Mouse (Mus musculus): Measurements from ENCODE around the gene Rybp.

The Rybp gene

DNA sequence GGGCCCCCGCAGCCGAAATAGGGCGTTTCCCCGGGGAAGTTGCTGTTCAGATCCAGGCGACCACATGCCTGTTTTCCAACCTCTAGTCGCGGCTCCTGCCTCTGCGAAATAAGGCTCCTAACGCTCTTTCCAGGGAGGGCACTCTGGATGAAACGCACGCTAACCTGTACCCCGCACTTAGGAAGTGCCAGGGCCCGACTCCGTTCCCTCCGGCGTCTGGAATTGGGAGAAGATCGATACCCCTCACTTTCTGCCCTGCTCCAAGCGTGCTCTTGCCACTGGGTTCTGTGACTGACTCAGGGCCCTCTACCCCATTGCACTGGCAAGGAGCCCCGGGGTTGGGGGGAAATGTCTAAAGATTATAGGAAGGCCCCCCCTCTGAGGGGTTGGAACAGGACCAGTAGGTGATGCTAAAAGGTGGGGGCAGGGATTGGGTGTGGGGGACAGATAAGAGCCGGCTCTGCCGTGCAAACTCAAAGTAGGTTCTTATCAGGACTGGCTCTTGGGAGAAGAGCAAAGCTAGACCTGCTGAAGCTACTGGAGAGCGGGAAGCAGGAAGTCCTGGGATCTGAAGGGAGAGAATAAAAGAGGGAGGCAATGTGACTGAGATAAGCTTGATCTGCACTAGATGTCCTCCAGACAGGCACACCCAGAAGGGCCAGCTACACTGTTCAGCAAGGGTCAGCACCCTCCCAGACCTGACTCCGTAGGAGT, 888 bp upstream of the Rybp start:
- peak; percentile 14 to 42 for DNase-seq (ENCODE audit: low spot score in 2 of 2)

GRCm38 (mm10) chr6:100286573-100287333, 532 bp downstream of the Rybp start:
- peak; percentile 62 to 74 for DNase-seq (ENCODE audit: low spot score in 2 of 2)

DNA sequence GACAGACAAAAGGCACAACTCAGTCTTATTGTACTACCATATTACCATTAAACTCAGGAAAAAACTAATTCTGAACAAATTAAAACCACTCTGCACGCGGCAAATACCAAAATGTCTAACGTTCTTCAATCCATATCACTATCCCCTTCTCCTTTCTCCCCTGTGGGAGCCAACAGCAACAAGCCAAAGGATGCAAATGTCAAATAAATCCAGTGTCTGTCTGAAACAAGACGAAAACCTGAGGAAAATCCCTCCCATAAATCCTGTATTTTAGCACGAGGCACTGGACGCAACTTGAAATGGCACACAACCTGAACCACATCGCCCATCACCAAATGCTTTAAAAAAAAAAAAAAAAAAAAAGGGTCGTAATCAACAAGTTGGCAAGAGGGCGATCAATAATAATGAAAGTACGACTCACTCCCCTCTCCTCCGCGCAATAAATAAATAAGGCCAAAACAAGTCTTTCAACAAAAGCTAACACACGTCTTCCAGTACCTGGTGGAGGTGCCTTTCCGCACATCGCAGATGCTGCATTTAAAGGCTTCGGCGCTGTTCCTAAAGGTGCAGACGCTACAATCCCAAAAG, 1.2 kb downstream of the Rybp start:
- DNase-seq (ENCODE audit: low spot score in 2 of 2): no peak

DNA sequence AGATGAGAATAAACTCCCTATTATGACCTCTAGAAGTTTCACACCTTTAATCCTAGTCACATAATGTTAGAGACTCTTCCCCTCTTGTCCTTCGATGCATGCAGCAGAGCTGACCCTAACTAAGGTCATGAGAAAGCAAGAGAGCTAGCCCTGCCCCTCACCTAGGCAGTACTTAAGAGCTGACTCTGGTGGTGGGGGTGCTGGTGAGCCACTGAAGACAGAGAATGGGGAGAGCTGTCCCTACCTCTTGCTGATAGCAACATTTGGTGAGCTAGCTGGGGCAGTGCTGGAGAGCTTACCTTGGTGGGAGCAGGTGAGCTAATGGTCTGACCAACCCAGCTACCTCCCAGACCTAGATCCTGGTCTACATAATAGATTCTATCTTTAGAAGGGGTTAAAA, 8.4 kb downstream of the Rybp start:
- DNase-seq (ENCODE audit: low spot score in 2 of 2): no peak

- no peak for DNase-seq (ENCODE audit: low spot score in 2 of 2)
Measured at GRCm38 (mm10) chr6:100276344-100276743, 10.9 kb downstream of the Rybp start.

DNA sequence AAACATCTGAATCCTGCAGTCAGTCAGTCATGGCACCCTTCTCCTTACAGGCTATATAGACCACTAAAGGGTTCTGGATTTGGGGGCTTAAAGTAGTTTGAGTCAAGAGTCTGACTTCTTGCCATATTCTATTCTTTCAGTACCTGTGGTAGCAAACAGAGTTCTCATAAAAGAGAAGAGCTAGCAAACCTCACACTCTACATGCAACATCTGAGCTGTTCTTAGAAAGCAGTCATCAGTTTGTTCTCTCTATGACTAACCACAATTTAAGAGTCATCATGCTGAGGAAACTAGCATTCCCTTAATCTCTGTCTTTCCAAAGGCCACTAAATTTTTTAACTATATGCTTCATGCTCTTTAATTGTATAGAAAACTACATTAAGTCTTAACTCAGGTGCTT, 11.6 kb downstream of the Rybp start:
- no peak for DNase-seq (ENCODE audit: low spot score in 2 of 2)

- no peak for DNase-seq (ENCODE audit: low spot score in 2 of 2)
Measured at GRCm38 (mm10) chr6:100273556-100273955, 13.7 kb downstream of the Rybp start.

- DNase-seq (ENCODE audit: low spot score in 2 of 2): no peak
Measured at GRCm38 (mm10) chr6:100271992-100272391, 15.3 kb downstream of the Rybp start.

DNA sequence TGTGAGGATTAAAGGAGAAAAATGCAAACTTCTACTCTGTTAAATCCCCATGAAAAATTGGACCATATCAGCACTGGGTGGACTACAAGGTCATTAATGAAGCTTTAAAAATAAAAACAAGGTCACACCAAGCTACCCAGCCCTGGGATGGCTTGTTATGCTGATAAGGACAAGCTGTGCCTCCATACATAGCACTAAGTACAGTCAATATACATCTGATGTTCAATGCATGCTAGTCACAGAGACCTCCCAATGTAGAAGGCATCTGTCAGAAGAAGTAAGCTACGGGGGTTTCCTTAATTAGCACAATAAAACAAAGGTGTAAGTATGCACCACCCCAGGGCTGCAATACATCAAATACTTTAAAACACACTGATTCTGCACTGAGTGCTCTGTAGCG, 16.5 kb downstream of the Rybp start:
- no peak for DNase-seq (ENCODE audit: low spot score in 2 of 2)

- no peak for DNase-seq (ENCODE audit: low spot score in 2 of 2)
Measured at GRCm38 (mm10) chr6:100259607-100260006, 27.7 kb downstream of the Rybp start.

- DNase-seq (ENCODE audit: low spot score in 2 of 2): no peak
Measured at GRCm38 (mm10) chr6:100258278-100258677, 29.0 kb downstream of the Rybp start.

DNA sequence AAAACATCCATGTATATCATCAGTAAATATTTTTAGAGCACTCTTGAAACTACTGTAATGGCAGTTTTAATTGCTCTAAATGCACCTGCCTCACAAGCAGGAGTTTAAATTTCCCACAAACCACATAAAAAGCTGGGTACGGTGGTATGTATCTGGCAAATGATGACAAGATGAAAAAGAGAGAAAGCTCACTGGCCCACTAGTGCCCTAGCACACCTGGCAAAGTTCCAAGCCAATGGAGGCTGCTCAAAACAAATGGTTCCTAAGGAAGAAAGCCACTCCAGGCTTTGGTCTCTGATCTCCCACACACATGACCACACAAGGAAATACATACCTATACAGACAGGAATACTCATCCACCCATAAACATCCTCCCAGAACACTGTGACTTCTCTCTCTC, 31.9 kb downstream of the Rybp start:
- no peak for DNase-seq (ENCODE audit: low spot score in 2 of 2)

DNA sequence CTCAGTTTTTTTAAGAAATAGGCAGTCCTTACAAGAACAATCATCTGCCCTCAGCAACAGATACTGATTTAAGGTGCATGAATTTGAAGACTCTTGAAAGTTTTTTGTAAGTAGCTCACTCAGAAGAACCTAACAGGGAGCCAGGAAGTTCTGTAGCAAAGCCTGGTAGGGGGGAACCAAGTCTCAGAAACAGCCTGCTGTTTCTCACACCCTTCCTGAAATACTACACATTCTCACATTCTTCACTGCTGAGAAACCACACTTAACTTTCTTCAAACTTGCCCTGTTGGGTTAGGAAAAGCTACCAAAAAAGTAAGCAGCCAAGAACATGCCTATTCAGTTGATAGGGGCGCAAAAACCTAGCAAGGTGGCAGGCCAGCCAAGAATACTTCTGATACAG, 32.6 kb downstream of the Rybp start:
- DNase-seq (ENCODE audit: low spot score in 2 of 2): no peak

DNA sequence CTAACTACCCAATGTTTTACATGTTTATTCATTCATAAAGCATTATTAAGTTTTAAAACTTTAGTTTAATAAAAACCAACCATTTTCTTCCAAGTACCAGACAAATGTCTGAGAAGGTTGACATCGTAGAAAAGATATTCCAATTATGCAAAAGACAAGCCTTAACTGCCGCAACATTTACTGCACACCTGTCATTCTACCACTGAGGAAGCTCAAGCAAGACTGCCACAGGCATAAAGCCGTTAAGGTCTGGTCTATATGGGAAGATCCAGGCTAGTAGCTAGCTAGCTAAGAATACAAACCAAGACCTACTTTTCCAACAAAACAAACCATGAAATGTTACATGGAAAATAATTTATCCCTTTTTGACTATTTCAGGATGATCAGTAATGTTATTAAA, 42.8 kb downstream of the Rybp start:
- no peak for DNase-seq (ENCODE audit: low spot score in 2 of 2)

DNA sequence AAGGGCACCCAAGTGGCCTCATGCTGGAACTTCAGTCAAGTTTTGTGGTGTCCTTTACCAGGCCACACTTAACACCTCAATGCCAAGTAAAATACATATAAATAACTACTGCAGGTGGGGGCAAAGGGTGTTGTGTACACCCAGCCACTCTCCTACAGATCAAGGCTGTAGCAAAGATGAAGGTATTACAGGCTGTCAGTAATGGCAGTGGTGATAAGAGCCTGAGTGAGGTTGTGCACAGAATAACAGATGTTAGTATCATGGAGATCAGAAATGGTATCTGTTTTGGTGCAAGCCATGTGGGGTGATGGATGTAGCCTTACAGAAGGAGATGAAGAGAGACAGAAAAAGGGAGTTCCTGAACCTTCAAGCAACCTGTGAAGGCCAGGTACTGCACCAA, 52.2 kb downstream of the Rybp start:
- no peak for DNase-seq (ENCODE audit: low spot score in 2 of 2)

- DNase-seq (ENCODE audit: low spot score in 2 of 2): no peak
Measured at GRCm38 (mm10) chr6:100233522-100233921, 53.8 kb downstream of the Rybp start.

- no peak for DNase-seq (ENCODE audit: low spot score in 2 of 2)
Measured at GRCm38 (mm10) chr6:100233061-100233460, 54.2 kb downstream of the Rybp start.

- no peak for DNase-seq (ENCODE audit: low spot score in 2 of 2)
Measured at GRCm38 (mm10) chr6:100226204-100226603, 61.1 kb downstream of the Rybp start.

GRCm38 (mm10) chr6:100223932-100224331, 63.4 kb downstream of the Rybp start:
- DNase-seq (ENCODE audit: low spot score in 2 of 2): no peak

- no peak for DNase-seq (ENCODE audit: low spot score in 2 of 2)
Measured at GRCm38 (mm10) chr6:100223435-100223834, 63.9 kb downstream of the Rybp start.

- no peak for DNase-seq (ENCODE audit: low spot score in 2 of 2)
Measured at GRCm38 (mm10) chr6:100222927-100223326, 64.4 kb downstream of the Rybp start.

- DNase-seq (ENCODE audit: low spot score in 2 of 2): no peak
Measured at GRCm38 (mm10) chr6:100221803-100222202, 65.5 kb downstream of the Rybp start.
